Mouse (Mus musculus) cortical plate, adult 2 months (tissue): Measurements from ENCODE around the gene Rpl11.

Experiments
- CTCF ChIP-seq: fragments of 200-500 bp; IDR thresholded peaks from 2 replicates; pipeline ENCODE4 v1.5.1; 2011; ENCODE audit warnings: mild to moderate bottlenecking, control low read depth, low read length; ENCODE audit not compliant: insufficient read depth; ENCODE audit errors: extremely low read depth
- POLR2A ChIP-seq: fragments of 200-500 bp; IDR thresholded peaks from 2 replicates; pipeline ENCODE4 v1.6.1; 2011; ENCODE audit warnings: mild to moderate bottlenecking, low read length, control low read depth; ENCODE audit not compliant: insufficient read depth; ENCODE audit errors: extremely low read depth

- no peak for TF ChIP-seq POLR2A
- no peak for TF ChIP-seq CTCF
These were observed 25.1 kb downstream of the Rpl11 start for GRCm38 (mm10) chr4:136028132-136028564.
